Mouse (Mus musculus) thymus, postnatal 36 days (tissue): ENCODE results near the gene Kdm6b.

ENCODE experiments used
- DNase-seq, 2 experiments: peaks; one replicate each; pipeline ENCODE4 v3.0.0; 2022; ENCODE audit warnings: mixed read lengths in 2 of 2

Kdm6b gene

GRCm38 (mm10) chr11:69386758-69387157 is 26.7 kb downstream of the Kdm6b start:
- no peak for DNase-seq

GRCm38 (mm10) chr11:69384979-69385378 is 28.5 kb downstream of the Kdm6b start:
- no peak for DNase-seq

GRCm38 (mm10) chr11:69382478-69383105 is 30.9 kb downstream of the Kdm6b start:
- DNase-seq: no peak

GRCm38 (mm10) chr11:69381356-69381755 is 32.1 kb downstream of the Kdm6b start:
- DNase-seq: no peak

GRCm38 (mm10) chr11:69379600-69379999 is 33.9 kb downstream of the Kdm6b start:
- no peak for DNase-seq

- no peak for DNase-seq
Measured at GRCm38 (mm10) chr11:69377766-69378165, 35.7 kb downstream of the Kdm6b start.

- no peak for DNase-seq
Measured at GRCm38 (mm10) chr11:69375646-69376045, 37.8 kb downstream of the Kdm6b start.

- DNase-seq: no peak
Measured at GRCm38 (mm10) chr11:69373223-69373965, 40.1 kb downstream of the Kdm6b start.

- DNase-seq: no peak
Measured at GRCm38 (mm10) chr11:69372780-69373170, 40.7 kb downstream of the Kdm6b start.

GRCm38 (mm10) chr11:69372056-69372779 is 41.3 kb downstream of the Kdm6b start:
- DNase-seq: peak in 1 of 2 experiments; percentile 20

GRCm38 (mm10) chr11:69371601-69372000 is 41.9 kb downstream of the Kdm6b start:
- no peak for DNase-seq

- DNase-seq: no peak
Measured at GRCm38 (mm10) chr11:69370817-69371215, 42.7 kb downstream of the Kdm6b start.

- DNase-seq: no peak
Measured at GRCm38 (mm10) chr11:69369990-69370816, 43.3 kb downstream of the Kdm6b start.

- peak; percentile 52 to 57 for DNase-seq
Measured at GRCm38 (mm10) chr11:69369215-69369989, 44.1 kb downstream of the Kdm6b start, which contains the start of gene Chd3. TSS of gene Chd3 (minus strand) at chr11:69369406.

GRCm38 (mm10) chr11:69368356-69369214 is 44.9 kb downstream of the Kdm6b start:
- DNase-seq: peak; percentile 45 to 64

GRCm38 (mm10) chr11:69367616-69368355 is 45.7 kb downstream of the Kdm6b start:
- DNase-seq: no peak

- peak in 1 of 2 experiments; percentile 47 for DNase-seq
Measured at GRCm38 (mm10) chr11:69366855-69367615, 46.4 kb downstream of the Kdm6b start.

- peak; percentile 87 to 91 for DNase-seq
Measured at GRCm38 (mm10) chr11:69366157-69366854, 47.2 kb downstream of the Kdm6b start.

GRCm38 (mm10) chr11:69365722-69366121 is 47.8 kb downstream of the Kdm6b start:
- no peak for DNase-seq
